Mouse (Mus musculus): Measurements from ENCODE around the gene Usp22. TPM values are rescaled to one million over a fixed set of nuclear protein-coding genes. Genes with fewer than 3 reads are reported as not detected.

Usp22 gene
- total RNA-seq (2021), result 10 to 100 TPM; 37.6 to 38.9 TPM
- long read RNA-seq, experiment 1, full-length matches to known transcripts, result 17 of 22 reads
- long read RNA-seq, experiment 1, partial matches to known transcripts, result 5 of 22 reads
- long read RNA-seq, experiment 1, other reads (novel, unspliced or antisense), result 0 of 22 reads
- long read RNA-seq, experiment 2, full-length matches to known transcripts, result 17 of 25 reads
- long read RNA-seq, experiment 2, partial matches to known transcripts, result 1 of 25 reads
- long read RNA-seq, experiment 2, other reads (novel, unspliced or antisense), result 7 of 25 reads

DNA sequence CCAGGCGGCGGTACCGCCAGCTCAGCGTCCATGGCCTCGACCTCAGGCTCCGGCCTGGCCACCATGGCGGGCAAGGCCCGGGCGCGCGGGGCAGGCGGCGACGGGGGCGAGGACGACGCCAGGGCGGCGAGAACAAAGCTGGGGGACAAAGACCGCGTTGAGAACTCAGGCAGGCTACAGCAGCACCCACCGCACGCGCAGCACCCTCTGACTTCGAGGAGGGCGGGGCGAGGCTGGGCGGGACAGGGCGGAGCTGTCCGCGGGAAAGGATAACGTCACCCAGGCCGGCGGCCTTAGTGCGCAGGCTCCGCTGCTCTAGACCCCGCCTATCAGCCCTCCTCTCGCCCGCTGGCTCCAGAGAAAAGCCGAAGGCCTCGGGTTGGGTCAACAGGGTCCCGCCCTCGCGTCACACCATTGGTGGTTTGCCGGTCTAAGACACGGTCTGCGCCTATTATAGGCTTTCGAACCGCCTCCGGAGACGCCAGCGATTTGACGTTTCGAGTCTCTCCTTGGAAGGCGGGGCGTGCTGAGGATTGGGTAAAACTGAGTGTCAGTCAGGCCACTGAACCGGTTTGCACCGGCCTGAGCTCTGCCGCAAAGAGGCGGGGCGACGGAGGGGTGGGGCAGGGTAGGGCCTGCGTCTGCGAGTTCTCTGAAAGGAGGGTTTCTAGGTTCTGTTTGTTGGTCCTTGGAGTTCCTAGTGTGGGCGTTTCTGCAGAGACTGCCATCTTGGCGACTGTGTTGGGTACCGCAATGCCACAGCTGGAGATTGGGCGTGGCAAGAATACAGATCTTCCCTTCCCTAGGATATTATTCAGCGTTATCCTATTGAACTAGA is at the start of gene Usp22:
Usp22 (minus strand) TSS at position 235 of the 838 bp plus-strand sequence.
- peak; percentile 98 for DNase-seq
- intact Hi-C loops (cut with DNase I), result no loop called here

DNA sequence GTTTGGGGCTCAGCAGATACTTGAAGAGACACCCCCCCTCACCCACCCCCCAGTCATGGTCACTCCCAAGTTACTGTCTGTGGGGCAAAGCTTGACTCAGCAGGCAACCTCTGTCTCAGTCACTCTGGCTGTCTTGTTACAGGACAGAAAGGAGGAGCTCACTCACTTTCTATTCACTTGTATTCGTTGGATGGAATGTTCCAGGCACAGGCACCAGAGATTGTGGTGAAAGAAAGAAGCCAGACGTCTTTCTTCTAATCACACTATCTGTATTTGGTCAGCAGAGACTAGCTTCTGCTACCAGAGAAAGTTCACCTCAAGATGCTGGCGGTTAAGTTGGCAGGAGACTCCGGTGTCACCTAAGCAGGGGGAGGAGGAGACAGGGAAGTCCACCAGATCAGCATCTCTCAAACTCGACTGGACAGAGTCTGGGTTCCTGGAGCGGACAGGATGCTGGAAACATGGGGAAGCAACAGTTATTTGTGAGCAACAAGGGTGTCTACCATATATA is 49.4 kb upstream of the Usp22 start:
- intact Hi-C loops (cut with DNase I), result no loop called here
- no peak for DNase-seq

DNA sequence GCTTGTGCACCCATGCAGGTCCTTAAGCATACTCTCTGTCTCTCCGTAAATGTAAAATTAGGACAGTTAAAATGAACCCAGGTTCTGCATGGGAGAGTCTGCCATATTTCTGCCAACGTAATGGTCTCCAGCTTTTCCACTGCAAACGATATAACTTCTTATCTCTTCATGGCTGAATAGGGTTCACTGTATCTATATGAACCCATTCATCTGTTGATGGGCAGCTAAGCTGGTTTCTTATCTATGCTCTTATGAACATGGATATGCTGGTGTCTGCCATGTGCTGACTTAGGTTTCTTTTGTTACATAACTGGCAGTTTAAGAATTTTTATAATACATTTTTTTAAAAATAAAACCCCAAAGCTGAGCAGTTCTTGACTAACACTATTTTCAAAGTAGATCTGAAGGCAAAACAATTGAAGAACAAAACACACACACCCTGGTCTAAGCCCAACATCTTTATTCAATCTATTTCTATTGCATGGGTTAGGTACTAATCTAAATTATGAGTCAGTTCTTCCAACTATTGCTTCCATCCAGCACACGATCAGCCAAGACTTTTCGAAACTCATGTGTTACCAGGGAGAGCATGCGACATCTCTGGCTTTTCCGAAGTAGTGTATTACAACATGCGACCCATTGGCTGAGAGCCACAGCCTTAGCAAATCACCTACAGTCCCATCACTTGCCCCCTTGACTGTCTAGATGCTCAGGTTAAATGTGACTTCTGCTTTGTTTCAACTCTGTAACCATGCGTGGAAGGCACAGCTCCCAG is 48.3 kb upstream of the Usp22 start:
- intact Hi-C loops (cut with DNase I), result no loop called here
- DNase-seq, result peak in 1 of 2 experiments; percentile 16

DNA sequence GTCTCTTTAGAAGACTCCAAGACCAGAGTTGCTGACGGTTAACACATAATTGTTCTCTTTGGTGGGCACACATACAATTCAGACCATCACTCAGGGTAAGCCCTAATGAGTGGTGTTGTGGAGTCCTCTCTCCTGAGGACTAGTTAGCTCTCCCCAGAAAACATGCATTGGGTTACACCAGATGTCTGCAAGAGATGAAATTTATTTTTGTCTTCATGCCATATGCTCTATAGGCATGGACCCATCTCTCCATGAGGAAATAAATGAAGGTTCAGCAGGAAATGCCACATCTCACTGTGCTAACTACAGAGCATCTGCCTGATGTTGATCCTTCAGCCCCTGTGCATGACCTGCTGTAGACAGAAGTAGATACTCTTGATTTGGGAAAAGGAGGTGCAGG is 47.2 kb upstream of the Usp22 start:
- intact Hi-C loops (cut with DNase I), result no loop called here
- no peak for DNase-seq

DNA sequence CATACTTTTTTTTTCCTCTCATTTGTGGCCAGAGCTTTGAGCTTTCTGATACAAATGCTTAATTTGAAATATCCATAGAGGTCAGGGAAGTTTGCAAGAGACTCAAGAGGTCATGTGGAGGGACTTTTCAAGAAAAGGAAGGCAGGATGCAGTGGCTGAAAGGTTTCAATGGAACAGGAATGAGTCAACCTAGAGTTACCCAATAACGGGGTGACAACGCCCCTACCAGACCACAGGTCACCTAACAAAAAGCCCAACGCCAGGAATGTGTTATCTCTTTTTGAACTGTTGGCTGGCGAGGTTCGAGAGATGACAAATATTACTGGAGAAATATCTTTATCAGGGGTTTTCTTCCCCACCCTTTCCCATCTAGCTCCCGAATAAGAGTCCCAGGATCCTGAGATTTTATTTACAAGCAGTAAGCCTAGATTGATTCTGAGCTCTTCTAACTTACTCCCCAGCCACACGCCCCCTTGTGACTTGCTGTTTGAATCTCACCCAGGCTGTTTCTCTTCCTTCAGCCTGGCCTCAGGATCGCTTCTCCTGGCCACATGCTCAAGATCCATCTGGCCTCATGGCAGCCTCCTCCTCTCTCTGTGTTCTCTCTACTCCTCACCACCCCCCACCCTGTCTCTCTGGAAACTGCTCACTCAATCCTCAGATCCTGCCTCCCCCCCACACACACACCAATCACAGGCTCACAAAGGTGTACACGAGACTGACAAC is 45.5 kb upstream of the Usp22 start:
- intact Hi-C loops (cut with DNase I), result no loop called here
- DNase-seq, result peak; percentile 30 to 31

DNA sequence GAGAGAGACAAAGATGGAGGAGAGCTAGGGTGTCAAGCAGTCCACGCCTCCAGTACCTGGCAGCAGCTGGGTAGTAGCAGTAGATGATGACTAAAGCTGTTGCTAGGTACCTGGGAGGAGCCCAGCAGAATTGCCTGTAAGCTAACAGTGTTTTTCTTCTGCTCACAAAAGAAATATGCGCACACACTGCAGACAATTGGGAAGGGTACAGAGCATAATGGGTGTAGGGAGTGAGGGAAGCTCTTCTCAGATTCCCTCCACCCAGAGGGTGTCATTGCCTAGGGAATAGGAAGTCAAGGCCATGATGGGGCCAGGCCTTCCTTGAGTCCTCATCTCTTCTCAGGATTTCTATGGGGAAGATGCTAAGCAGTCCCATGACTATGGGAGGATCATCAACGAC is 41.1 kb upstream of the Usp22 start:
- intact Hi-C loops (cut with DNase I), result no loop called here
- no peak for DNase-seq

DNA sequence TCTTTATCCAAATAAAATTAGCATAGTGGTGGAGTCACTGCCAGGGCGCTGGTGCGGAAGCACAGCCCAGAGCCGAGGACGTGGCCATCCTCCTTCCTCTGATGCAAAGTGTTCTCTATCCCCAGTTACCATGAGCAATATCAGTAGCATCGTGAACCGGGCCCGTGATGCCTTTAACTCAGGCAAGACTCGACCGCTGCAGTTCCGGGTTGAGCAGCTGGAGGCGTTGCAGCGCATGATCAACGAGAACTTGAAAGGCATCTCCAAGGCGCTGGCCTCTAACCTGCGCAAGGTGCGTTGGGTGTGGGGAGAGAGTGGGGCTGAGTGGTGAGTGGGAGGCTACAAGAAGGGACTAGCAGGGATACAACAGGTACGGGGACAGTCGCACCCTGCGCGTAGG is 37.2 kb upstream of the Usp22 start:
- DNase-seq, result peak in 1 of 2 experiments; percentile 12
- intact Hi-C loops (cut with DNase I), result no loop called here

DNA sequence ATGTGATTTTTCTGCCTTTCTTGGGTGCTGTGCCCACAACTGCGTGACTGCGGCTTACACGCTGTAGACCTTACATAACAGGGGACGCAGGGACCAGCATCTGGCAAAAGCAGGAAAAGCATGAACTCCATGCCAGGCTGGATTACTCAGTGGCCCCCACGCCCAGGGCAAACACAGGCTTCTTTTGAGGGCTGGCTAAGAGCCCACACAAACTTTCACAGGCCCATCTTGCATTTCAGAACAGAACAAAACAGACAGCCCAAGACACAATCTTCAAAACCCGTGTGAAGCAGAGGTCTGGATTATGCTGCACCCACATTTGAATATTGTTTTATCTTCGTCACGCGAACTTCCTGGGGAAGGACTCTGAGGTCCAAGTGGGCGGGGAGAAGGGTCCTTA is 33.5 kb upstream of the Usp22 start:
- intact Hi-C loops (cut with DNase I), result no loop called here
- DNase-seq, result peak in 1 of 2 experiments; percentile 21

DNA sequence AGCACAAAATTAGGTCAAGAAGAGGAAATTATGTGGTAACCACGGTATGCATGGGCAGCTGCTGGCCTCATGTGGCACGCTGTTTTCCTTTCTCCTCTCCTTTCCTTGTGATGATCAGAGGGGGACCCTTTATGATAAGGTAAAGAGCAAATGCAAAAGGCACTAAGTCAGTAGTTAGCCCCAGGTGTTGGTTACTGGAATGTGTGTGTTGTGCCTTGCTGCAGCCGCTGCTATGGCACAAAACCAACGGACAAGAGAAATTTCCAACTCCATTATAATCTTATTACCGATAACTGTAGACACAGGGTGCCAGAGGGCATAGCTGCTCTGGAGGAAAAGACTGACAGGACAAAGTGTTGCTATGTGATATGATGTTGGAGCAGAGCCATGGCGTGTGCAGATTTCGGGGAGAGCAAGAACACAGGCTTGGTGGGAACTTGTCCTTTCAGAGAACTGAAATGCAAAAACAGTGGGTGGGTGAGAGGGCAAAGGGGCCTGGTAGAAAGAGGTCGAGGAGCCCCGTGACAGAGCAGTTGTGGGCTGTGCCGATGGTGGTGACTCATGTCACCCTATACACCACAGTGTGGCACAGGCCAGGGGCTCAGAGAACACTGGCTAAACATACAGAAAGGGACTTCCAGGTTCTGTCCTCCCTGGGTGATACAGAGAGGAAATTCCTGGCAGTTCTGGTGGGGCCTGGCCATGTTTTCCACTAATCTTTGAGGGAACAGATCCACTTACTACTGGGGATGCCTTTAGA is 32.8 kb upstream of the Usp22 start, which contains the start of gene Aldh3a1:
Aldh3a1 (plus strand) TSS at position 51 of the 760 bp plus-strand sequence.
- peak in 1 of 2 experiments; percentile 18 for DNase-seq

DNA sequence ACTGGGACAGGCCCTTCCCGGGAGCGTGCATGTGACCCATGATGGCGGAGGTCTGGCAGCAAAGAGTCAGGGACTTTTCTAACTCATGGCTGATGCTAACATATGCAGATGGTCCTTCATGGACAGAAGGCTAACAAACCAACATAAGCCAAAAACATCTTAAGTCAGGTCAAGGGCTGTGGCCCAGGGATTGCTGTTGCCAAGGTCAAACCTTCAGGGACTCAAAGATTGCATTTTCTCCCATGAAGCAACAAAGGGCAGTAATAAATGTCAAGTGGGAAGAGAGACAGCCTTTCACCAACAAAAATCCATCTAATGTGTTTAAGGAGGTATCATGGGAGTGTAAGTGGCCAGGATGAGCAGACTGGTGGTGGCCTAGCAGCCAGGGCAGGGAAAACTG is 31.3 kb upstream of the Usp22 start:
- no peak for DNase-seq

More for the DNA sequence above, 32.8 kb upstream of the Usp22 start, which contains the start of gene Aldh3a1:
- intact Hi-C loops (cut with DNase I), result no loop called here

DNA sequence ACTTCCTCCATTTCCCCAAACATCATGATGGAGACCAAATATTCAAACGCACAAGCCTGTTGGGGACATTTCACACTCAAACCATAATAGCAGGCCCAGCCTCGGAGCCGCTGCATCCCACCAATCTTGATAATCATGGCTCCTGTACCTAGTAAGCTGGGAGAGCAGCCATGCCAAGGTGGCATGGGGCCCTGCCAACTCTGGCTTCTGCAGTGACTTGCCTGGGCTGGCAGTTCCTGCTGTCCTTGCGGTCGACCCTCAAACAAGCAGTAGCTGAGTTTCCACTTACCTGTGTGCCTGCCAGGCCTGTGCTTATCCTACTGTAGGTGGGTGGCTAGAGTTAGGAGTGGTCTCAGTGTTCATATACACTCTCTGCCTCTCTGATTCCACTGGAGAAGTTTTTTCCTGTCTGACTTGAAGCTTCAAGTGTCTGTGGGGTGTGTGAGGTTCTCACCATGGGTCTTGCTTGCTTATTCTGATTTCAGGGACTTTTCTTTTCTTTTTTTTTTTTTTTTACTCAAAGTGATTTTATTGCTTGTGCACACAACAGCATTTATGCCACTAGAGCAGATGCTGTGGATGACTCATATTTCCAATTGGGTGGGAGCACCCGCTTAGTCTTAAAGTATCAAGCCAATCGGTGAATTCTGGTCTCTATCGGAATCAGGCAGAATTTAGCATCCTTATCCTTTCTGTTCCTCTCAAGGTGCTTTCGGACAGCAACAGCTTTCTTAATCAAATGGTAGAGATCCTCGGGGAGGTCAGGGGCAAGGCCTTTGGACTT is 30.5 kb upstream of the Usp22 start:
- peak in 1 of 2 experiments; percentile 33 for DNase-seq
- intact Hi-C loops (cut with DNase I), result no loop called here

More for the DNA sequence above, 31.3 kb upstream of the Usp22 start:
- intact Hi-C loops (cut with DNase I), result no loop called here

DNA sequence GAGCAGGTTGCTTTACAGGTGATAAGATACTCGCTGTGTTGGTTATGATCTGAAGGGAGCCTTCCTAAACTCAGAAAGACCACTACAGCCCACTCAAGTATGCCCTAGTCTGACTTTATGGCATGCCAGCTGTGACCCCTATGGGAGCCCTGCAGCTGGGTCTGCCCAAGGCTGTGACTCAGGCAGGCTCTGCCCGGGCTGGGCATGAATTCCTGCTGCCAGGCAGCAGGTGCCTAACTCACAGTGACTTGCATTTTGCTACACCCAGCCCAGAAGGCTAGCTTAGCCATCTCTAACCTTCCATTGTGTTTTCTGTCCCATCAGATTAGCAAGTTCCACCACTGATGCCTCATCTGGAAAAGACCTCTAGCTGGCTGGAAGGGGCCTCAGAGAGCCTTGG is 28.0 kb upstream of the Usp22 start:
- no peak for DNase-seq
- intact Hi-C loops (cut with DNase I), result no loop called here

DNA sequence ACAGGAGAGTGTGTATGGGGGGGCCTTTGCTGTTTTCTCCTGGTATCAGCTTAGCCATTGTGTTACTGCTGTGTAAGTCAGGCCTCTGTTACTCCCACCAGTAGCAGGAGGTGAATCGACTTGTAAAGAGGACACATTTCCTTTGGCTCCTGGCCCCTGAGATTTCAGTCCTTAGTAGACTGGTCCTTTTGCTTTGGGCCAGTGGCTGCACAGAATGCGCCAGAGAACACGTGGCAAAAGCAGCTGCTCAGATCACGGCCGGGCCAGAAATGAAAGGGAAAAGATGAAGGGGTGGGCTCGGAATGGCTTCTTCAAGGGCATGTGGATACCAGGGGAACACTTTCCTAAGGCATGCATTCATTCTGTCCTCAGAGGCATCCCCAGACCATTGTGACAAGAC is 27.3 kb upstream of the Usp22 start:
- intact Hi-C loops (cut with DNase I), result no loop called here
- peak in 1 of 2 experiments; percentile 9 for DNase-seq

DNA sequence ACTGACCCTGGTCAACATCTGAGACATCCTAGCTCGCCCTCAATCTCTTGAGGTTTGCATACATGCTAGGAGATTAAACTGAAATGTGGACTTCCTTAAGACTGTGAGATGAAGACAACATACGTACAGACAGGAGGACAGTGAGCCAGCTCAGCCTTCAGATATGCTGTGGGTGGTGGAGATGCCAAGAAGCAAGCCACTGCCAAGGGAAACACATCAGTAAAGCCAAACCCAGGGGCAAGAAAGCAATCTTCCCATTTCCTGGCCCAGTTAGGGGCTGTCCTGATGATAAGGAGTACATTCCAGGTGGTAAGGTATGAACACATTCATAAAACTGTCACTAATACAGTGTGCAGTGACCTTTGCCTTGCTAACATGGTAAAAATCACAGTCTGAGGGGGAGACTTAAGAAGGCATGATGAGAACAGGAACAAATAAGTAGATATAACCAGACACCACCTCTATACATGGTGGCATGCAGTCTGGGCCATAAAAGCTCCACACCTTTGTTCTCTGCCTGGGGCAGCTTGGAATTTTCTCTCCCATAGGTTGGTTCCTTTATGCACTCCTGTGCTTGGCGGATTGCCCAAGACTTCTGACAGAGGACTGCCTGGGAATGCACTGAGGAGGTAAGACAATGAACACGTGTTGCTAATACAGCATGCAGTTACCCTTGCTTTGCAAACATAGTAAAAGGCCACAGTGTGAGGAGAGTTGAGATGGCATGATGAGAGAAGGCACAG is 24.9 kb upstream of the Usp22 start:
- intact Hi-C loops (cut with DNase I), result loop anchor here (5.0 to 10.0 kb wide), 2 partner anchors 95 to 138 kb away; no protein-coding TSS in a partner anchor
- no peak for DNase-seq

DNA sequence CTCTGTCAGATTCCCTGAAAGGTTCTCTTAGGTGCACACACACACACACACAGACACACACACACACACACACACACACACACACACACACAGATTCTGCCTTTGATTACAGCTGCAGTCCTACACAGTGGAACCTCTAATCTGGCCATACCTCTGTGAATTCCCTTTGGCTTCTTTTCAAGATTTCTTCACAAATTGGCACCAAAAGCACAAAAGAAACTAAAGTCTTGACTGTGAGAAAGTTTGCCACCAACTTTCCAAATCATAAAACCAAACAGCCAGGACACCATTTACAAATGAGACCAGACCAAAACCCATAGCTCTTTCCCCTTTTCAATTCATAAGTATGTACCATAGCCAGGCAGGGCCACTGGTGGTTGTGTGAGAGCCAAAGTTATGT is 23.1 kb upstream of the Usp22 start:
- intact Hi-C loops (cut with DNase I), result loop anchor here (5.0 to 10.0 kb wide), 2 partner anchors 93 to 139 kb away; no protein-coding TSS in a partner anchor
- no peak for DNase-seq

DNA sequence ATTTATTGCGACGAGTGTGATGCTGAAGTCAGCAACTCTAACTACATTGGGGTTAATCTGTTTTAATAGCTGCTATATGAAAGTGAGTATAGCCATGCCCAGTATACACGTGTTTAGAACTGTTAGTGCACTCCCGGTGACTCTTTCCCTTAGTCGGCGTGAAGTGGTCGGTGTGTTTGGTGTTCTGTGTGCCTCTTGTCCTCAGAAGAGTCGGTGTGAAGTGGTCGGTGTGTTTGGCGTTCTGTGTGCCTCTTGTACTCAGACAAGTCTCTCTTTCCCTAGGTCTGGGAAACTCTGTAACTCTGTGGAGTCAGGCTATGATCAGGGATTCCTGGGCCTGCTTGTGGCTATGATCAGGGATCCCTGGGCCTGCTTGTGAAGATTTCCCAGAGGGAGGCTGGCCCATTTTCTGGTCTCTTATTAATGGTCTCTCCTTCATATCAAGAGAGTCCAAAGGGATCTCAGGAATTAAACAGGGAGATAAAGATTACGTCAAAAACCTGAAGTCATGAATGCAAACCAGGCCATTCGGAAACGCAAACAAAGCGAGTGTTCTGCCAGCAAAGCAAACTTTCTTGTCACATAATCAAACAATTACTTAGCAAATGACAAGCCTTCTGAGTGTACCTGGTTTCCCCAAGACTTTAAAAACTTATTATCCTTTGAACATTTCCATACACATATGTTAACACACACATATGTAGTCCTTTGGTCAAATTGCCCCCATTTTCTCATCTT is 21.9 kb upstream of the Usp22 start:
- no peak for DNase-seq
- intact Hi-C loops (cut with DNase I), result loop anchor here (5.0 to 10.0 kb wide), 2 partner anchors 92 to 141 kb away; no protein-coding TSS in a partner anchor

DNA sequence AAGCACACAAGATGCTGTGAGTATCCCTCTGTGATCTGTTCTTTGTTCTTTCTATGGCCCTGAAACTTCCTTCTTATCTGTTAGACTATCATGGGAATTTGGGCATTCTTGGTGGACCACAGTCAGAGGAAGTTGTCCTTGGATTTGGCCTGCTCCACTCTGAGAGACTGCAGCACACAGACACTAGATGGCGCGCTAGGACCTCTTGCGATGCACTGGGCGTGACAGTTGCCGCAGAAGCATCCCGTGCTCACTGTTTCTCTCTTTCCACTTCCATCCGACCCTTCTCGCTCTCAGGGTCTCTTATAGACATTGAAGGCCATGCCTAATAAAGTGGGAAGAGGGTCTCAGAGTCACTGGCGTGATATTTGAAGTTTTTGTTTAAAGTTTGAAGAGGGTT is 18.5 kb upstream of the Usp22 start:
- peak; percentile 86 to 93 for DNase-seq
- intact Hi-C loops (cut with DNase I), result loop anchor here (2.0 to 10.0 kb wide), 5 partner anchors 39 to 309 kb away; no protein-coding TSS in a partner anchor
